Mouse (Mus musculus): ENCODE measurements around the gene Rab11a. TPM values are rescaled to one million over a fixed set of nuclear protein-coding genes. Genes with fewer than 3 reads are reported as not detected.
A peak's percentile ranks its signal among the peaks of the same experiment; 100 is the strongest.

Rab11a gene
- polyA plus RNA-seq (2016; fragmentation: Nextera tagmentation; extraction: Ambion mirVana), result 275 and 277 TPM in 2 replicates

DNA sequence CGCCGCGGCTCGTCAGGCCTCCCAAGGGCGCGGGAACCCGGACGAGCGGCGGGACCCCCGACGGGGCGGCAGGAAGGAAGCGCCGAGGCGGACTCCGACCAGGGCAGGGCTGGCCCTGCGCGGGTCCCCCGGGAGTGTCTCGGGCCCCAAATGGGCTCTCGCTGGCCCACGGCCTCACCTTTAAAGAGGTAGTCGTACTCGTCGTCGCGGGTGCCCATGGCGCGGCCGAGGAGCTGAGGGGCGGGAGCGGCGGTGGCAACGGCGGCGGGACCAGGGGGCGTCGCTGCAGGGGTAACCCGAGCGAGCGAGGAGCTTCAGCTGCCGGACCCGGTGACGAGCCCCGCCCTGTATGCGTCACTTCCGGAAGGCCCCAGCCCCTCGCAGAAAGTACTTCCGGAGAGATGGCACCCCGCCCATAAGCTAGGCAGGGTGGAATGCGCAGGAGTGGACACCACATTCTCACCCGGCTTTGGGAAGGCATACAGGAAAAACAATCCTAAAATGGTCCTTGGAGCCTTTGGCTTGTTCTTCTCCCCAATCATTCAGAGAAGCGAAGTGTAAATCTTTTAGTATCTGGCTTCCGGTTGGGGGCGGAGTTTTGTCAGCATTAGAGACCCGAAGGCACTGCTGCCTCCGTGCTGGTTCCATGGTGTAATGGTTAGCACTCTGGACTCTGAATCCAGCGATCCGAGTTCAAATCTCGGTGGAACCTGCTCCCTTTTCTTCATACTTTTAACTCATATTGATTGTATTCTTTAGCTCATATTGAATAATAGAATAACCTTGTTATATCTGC lies at the start of gene Rab11a:
Rab11a (minus strand) TSS at position 353 of the 796 bp plus-strand sequence.
- H3K4me1 ChIP-seq, result peaks cover 13% of the 10 kb centered on the region
- peak; percentile 96 for DNase-seq (ENCODE audit: low spot score)
- no peaks in the 10 kb centered on the region for H3K9me3 ChIP-seq (replicated peaks)
- WGBS, result under 1% methylated on average over 61 of the region's 61 CpGs
- peak within 1 kb of the TSS; percentile 97 for H3K4me3 ChIP-seq
- no peaks in the 10 kb centered on the region for H3K27me3 ChIP-seq (ENCODE audit: low read depth, poor library complexity, severe bottlenecking)
- H3K27ac ChIP-seq (replicated peaks), result peak within 1 kb of the TSS; percentile 93
- no peaks in the 10 kb centered on the region for H3K36me3 ChIP-seq

DNA sequence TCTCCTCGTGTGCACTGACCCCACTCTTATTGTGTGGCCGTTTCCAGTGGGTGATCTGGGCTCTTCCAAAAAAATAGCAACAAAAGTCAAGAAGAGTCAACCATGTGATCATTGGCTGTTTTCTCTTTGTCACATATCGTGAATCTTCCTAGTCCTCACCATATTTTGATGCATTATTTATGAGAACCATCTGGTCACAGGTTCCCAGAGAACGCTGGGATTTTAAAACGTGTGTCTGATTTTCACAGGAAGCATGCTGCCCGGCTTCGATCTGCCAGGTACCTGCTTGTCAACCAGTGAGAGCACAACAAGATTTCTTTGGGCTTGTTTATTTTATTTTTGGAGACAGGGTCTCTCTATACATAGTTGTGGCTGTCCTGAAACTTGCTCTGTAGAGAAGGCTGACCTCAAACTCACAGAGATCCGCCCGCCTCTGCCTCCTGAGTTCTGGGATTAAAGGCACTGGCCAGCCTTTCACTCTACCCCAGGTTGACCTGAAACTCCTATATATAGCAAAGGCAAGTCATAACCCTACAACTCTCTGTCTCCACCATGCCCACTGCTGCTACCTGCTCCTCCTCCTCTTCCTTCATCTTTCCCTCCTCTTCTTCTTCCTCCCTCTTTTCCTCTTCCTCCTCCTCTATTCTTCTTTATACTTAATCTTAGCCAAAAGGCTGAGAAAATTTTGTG lies 48.8 kb upstream of the Rab11a start:
- H3K27ac ChIP-seq (replicated peaks), result no peak overlapping the region
- WGBS, result 90% methylated on average over 9 of the region's 9 CpGs
- no peaks in the 10 kb centered on the region for H3K36me3 ChIP-seq
- H3K4me3 ChIP-seq, result no peak overlapping the region
- H3K27me3 ChIP-seq (ENCODE audit: low read depth, poor library complexity, severe bottlenecking), result no peaks in the 10 kb centered on the region
- no peak for DNase-seq (ENCODE audit: low spot score)
- no peaks in the 10 kb centered on the region for H3K4me1 ChIP-seq
- no peaks in the 10 kb centered on the region for H3K9me3 ChIP-seq (replicated peaks)

DNA sequence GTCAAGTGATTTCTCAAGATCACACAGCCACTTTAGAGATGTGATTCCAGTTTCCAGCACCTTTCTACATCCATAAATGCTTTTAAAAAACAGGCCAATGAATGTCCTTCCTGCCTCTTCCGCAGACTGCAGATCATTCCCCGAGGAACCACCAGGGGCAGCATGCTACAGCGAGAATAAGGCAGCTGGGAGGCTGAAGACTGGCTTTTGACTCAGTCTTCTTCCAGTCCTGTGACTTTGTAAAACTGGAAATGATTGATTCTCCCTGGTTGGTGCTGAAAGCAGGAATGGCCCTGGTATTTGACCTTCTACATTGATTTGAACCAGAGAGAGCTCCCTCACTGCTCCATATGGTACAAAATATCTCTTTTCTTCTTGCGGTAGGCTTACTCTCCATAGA lies 47.3 kb upstream of the Rab11a start:
- Histone ChIP-seq H3K9me3 (replicated peaks) (no peaks in the 10 kb centered on the region), H3K27me3 (ENCODE audit: low read depth, poor library complexity, severe bottlenecking) (no peaks in the 10 kb centered on the region), H3K27ac (replicated peaks) (no peak overlapping the region), H3K36me3 (no peaks in the 10 kb centered on the region), H3K4me1 (no peaks in the 10 kb centered on the region), H3K4me3 (no peak overlapping the region)
- 32% methylated on average over 4 of the region's 4 CpGs for WGBS
- DNase-seq (ENCODE audit: low spot score), result peak; percentile 47

DNA sequence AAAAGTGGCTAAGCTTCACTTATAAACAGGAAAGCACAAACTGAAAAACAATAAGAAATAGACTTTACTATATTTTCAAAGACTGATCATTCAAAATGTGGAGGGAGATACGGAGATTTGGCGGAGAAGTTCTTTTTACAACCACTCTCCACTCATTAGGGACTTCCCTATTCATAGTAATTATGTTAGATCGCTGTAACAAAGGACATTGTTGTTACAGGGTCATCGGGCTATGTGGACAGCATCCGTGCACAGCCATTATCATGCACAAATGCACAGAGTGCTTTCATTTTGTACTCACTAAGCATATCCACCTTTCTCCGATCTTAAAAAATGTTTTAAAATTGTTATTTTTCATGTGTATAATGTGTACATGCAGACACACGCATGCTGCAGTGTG lies 46.0 kb upstream of the Rab11a start:
- no peak for DNase-seq (ENCODE audit: low spot score)
- H3K4me1 ChIP-seq, result no peaks in the 10 kb centered on the region
- H3K4me3 ChIP-seq, result no peak overlapping the region
- no peaks in the 10 kb centered on the region for H3K36me3 ChIP-seq
- WGBS, result 84% methylated on average over 7 of the region's 7 CpGs
- H3K9me3 ChIP-seq (replicated peaks), result no peaks in the 10 kb centered on the region
- no peak overlapping the region for H3K27ac ChIP-seq (replicated peaks)
- no peaks in the 10 kb centered on the region for H3K27me3 ChIP-seq (ENCODE audit: low read depth, poor library complexity, severe bottlenecking)

DNA sequence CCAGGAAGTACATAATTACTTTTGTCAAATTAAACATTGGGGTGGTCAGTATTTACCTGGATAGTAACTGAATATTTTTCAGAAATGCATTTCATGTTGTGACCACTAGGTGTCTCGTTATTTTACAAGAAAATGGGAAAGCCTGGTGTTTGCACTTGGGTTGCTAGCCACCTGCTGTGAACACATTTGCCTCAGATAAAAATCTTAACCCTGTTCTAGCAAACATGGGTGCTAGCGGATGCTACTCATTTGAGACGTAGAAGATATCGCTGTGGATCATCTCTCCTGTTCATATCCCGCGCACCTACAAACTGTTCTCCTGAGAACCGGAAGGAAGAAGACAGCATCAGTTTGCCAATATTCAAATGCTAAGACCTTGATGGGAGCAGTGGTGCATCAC lies 42.1 kb upstream of the Rab11a start:
- H3K27me3 ChIP-seq (ENCODE audit: low read depth, poor library complexity, severe bottlenecking), result no peaks in the 10 kb centered on the region
- no peaks in the 10 kb centered on the region for H3K36me3 ChIP-seq
- H3K9me3 ChIP-seq (replicated peaks), result no peaks in the 10 kb centered on the region
- peak; percentile 16 for DNase-seq (ENCODE audit: low spot score)
- no peak overlapping the region for H3K4me3 ChIP-seq
- 47% methylated on average over 7 of the region's 7 CpGs for WGBS
- peaks cover 6% of the 10 kb centered on the region for H3K4me1 ChIP-seq
- H3K27ac ChIP-seq (replicated peaks), result no peak overlapping the region

DNA sequence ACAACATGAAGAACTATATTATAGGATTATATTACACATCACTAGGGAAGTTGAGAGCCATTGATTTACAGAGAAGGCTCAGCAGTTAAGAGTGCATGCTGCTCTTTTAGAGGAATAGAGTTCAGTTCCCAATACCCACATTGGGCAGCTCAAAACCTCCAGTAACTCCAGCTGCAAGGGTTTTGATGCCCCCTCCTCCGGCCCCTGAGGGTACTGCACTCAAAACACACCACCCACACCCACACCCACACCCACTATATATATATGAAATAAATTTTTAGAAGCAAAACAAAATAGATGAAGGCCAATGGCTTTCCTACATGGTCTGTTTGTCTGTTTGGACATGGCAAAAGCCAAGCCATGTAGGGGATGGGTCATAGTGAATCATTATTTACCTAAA lies 40.6 kb upstream of the Rab11a start:
- no peak for DNase-seq (ENCODE audit: low spot score)
- no peaks in the 10 kb centered on the region for H3K27me3 ChIP-seq (ENCODE audit: low read depth, poor library complexity, severe bottlenecking)
- H3K36me3 ChIP-seq, result no peaks in the 10 kb centered on the region
- H3K9me3 ChIP-seq (replicated peaks), result no peaks in the 10 kb centered on the region
- no peak overlapping the region for H3K4me3 ChIP-seq
- 76% methylated on average over 1 of the region's 1 CpGs for WGBS
- peaks cover 13% of the 10 kb centered on the region for H3K4me1 ChIP-seq
- H3K27ac ChIP-seq (replicated peaks), result no peak overlapping the region

DNA sequence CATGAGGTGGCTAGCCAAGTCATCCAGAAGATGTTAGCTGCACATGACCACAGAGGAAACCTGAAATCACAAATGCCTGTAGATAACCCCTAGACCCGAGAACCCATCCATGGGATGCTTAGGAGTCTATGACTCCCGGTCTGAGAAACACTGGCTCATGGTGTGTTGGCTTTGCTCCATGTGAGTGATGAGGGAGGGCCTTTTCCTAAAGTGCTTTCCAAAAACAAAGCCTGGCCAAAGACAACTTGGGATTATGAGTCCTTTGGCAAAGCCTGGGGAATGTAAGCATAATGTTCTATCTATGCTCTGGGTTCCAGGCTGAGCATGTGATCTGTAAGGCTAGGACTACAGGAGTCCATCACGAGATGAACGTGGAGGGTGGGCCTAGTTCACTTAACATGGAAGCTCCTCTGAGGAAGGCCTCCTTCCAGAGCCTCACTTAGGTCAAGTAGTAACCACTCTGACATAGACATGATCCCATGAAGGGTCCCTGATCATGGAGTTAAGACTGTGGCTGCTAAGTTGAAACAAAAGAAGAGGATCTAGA lies 40.0 kb upstream of the Rab11a start:
- 91% methylated on average over 4 of the region's 4 CpGs for WGBS
- no peaks in the 10 kb centered on the region for H3K36me3 ChIP-seq
- no peak overlapping the region for H3K4me3 ChIP-seq
- H3K9me3 ChIP-seq (replicated peaks), result no peaks in the 10 kb centered on the region
- DNase-seq (ENCODE audit: low spot score), result no peak
- H3K27ac ChIP-seq (replicated peaks), result no peak overlapping the region
- no peaks in the 10 kb centered on the region for H3K27me3 ChIP-seq (ENCODE audit: low read depth, poor library complexity, severe bottlenecking)
- H3K4me1 ChIP-seq, result peaks cover 13% of the 10 kb centered on the region

DNA sequence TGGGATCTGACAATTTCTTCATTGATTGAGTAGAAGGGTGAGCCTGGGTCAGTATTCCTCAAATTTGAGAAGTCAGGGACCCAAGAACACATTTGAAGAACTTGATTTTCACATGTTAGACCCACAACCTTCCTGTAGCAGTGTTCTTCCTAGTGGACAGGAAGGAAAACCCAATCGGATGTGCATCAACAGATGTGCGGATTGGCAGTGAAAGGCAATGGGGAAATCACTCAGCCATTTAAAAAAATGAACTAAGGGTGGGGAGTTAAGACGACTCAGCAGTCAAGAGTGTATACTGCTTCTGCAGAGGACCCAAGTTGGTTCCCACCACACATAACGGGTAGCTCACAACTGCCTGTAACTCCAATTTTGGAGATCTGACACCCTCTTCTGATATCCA lies 37.9 kb upstream of the Rab11a start:
- Histone ChIP-seq H3K9me3 (replicated peaks) (no peaks in the 10 kb centered on the region), H3K36me3 (no peaks in the 10 kb centered on the region), H3K4me1 (peaks cover 13% of the 10 kb centered on the region), H3K4me3 (no peak overlapping the region), H3K27ac (replicated peaks) (no peak overlapping the region), H3K27me3 (ENCODE audit: low read depth, poor library complexity, severe bottlenecking) (no peaks in the 10 kb centered on the region)
- 83% methylated on average over 4 of the region's 4 CpGs for WGBS
- DNase-seq (ENCODE audit: low spot score), result no peak

DNA sequence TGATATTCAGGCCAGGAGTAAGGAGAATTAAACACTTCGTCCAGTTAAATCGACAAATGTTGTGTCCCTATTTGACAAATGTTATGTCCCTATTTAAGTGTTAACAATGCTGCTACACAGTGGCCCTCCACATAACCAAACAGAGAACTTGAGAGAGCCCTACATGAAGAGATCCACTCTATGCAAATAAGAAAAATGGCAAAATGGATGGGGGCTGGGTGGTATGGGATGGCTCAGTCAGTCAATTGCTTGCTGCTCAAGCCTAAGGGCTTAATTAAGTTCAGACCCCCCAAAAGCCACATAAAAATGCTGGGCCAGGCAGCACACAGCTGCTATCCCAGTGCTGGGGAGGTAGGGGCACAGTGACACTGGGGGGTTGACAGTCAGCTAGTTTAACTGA lies 37.3 kb upstream of the Rab11a start:
- 86% methylated on average over 2 of the region's 2 CpGs for WGBS
- H3K36me3 ChIP-seq, result no peaks in the 10 kb centered on the region
- H3K4me1 ChIP-seq, result peaks cover 13% of the 10 kb centered on the region
- no peak overlapping the region for H3K4me3 ChIP-seq
- no peak for DNase-seq (ENCODE audit: low spot score)
- H3K27me3 ChIP-seq (ENCODE audit: low read depth, poor library complexity, severe bottlenecking), result no peaks in the 10 kb centered on the region
- H3K9me3 ChIP-seq (replicated peaks), result no peaks in the 10 kb centered on the region
- H3K27ac ChIP-seq (replicated peaks), result peak overlapping the region; percentile 78

DNA sequence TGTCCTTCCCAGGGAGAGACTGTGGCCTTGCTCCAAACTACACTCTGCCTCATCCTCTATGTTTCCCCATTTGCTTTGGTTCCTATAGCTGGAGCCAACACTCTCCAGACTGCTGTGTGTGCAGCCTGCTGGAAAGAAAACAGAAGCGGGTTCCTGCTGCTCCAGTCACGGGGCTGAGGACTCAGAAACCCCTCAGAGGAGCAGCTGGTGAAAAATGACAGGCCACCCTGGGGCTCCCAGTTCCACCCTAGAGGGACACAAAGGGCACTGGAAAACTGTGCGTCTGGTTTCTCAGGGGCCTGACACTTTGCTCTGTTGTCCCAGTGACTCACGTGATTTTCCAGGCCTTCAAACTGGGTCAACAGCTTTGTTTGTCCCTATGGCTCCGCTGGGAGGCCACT lies 36.9 kb upstream of the Rab11a start:
- H3K36me3 ChIP-seq, result no peaks in the 10 kb centered on the region
- peak; percentile 18 for DNase-seq (ENCODE audit: low spot score)
- peaks cover 15% of the 10 kb centered on the region for H3K4me1 ChIP-seq
- H3K9me3 ChIP-seq (replicated peaks), result no peaks in the 10 kb centered on the region
- 32% methylated on average over 5 of the region's 5 CpGs for whole genome bisulfite sequencing
- H3K27me3 ChIP-seq (ENCODE audit: low read depth, poor library complexity, severe bottlenecking), result no peaks in the 10 kb centered on the region
- peak overlapping the region; percentile 78 for H3K27ac ChIP-seq (replicated peaks)
- no peak overlapping the region for H3K4me3 ChIP-seq

DNA sequence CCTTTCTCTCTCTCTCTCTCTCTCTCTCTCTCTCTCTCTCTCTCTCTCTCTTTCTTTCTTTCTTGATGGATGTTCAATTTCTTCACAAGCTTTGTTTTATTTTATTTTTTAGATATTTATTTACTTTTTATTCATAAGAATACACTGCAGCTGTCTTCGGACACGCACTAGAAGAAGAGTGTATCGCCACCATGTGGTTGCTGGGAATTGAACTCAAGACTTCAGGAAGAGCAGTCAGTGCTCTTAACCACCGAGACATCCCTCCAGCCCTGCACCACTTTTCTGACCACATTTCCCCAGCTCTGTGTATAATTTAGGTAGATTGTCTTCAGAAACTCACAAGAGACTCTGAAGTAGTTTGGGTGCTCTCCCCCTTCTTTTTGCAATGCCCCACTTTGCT lies 36.4 kb upstream of the Rab11a start:
- Histone ChIP-seq H3K4me3 (no peak overlapping the region), H3K9me3 (replicated peaks) (no peaks in the 10 kb centered on the region), H3K27me3 (ENCODE audit: low read depth, poor library complexity, severe bottlenecking) (no peaks in the 10 kb centered on the region), H3K27ac (replicated peaks) (peak overlapping the region; percentile 78), H3K36me3 (no peaks in the 10 kb centered on the region), H3K4me1 (peaks cover 17% of the 10 kb centered on the region)
- DNase-seq (ENCODE audit: low spot score), result no peak
- WGBS, result 58% methylated on average over 4 of the region's 4 CpGs

DNA sequence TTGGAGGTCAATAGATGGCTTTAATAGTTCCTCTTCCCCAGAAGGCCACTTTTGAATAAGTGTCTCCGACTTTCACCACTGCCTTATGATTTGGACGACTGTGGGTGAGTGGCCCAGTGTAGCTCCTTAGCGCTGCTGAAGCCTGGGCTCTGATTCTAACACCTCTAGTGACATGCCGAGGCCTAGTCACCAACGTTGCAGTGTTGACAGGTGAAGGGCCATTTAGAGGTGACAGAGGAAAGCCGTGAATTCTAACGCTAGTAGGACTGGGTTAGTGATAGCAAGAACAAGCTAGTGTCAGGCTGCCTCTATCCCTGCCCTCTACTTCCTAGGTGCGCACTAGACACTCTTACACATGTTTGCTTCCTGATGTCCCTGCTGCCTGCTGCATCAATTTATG lies 35.7 kb upstream of the Rab11a start:
- Histone ChIP-seq H3K4me1 (peaks cover 17% of the 10 kb centered on the region), H3K27me3 (ENCODE audit: low read depth, poor library complexity, severe bottlenecking) (no peaks in the 10 kb centered on the region), H3K4me3 (no peak overlapping the region), H3K9me3 (replicated peaks) (no peaks in the 10 kb centered on the region), H3K36me3 (no peaks in the 10 kb centered on the region), H3K27ac (replicated peaks) (no peak overlapping the region)
- no peak for DNase-seq (ENCODE audit: low spot score)
- 84% methylated on average over 8 of the region's 8 CpGs for WGBS

DNA sequence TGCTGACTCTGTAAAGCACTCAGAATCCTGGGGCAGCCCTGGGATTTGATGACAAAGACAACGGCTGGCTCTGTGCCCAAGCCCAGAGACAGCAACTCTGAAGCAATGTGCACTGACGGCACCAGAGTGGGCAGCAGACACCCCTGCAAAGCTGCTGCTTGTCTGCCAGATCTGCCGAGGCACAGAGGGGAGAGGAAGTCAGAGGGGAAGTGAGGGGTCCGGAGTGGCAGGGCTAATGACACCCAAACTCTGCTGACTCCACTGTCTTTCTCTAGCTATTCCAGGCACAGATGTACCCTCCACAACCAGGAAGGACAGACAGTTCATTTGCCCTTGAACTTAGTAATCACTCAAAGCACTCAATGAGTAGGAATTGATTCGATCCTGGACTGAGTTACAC lies 33.7 kb upstream of the Rab11a start:
- DNase-seq (ENCODE audit: low spot score), result no peak
- Histone ChIP-seq H3K27me3 (ENCODE audit: low read depth, poor library complexity, severe bottlenecking) (no peaks in the 10 kb centered on the region), H3K36me3 (no peaks in the 10 kb centered on the region), H3K9me3 (replicated peaks) (no peaks in the 10 kb centered on the region), H3K4me1 (peaks cover 17% of the 10 kb centered on the region), H3K27ac (replicated peaks) (no peak overlapping the region), H3K4me3 (no peak overlapping the region)
- 77% methylated on average over 5 of the region's 5 CpGs for WGBS
